Mouse (Mus musculus) megakaryocyte, embryonic 14.5 days (primary cell): ENCODE measurements around the gene Gm37240.

Experiments
- FLI1 ChIP-seq: IDR thresholded peaks from 2 replicates; pipeline ENCODE4 v1.6.1; 2012; ENCODE audit warnings: low read length, inconsistent platforms, mixed read lengths
- GATA1 ChIP-seq: IDR thresholded peaks from 3 replicates; pipeline ENCODE4 v1.6.1; 2012; ENCODE audit warnings: mixed read lengths, low read length, inconsistent platforms, borderline replicate concordance

- TF ChIP-seq FLI1 (no peak), GATA1 (no peak)
Observed at GRCm38 (mm10) chr3:84921704-84922420, 965.5 kb downstream of the Gm37240 start.
